Mouse (Mus musculus) liver, postnatal 0 days (tissue): ENCODE measurements around the gene Twnk.

Experiments
- CTCF ChIP-seq: sonication (generic); IDR thresholded peaks from 2 replicates; pipeline ENCODE4 v1.5.1; 2016; ENCODE audit warnings: antibody characterized with exemption, low read depth
- EP300 ChIP-seq: IDR thresholded peaks from 2 replicates; pipeline ENCODE4 v1.6.1; 2016; ENCODE audit warnings: antibody characterized with exemption, low read depth, mild to moderate bottlenecking

- TF ChIP-seq EP300 (no peak), CTCF (no peak)
These were observed 43.3 kb downstream of the Twnk start for GRCm38 (mm10) chr19:45048644-45049365.
